In genomic region chr10:22058218-22059025, GRCm38 (mm10) we compare ENCODE assay signal across 8 mouse cellular contexts. TPM values are rescaled to one million over a fixed set of nuclear protein-coding genes. Genes with fewer than 3 reads are reported as not detected.
A peak's percentile ranks its signal among the peaks of the same experiment; 100 is the strongest.
DNase-seq lines count a peak whose midpoint lies in the region; ATAC-seq and TF ChIP-seq lines count a peak whose summit lies in the region.

No protein-coding gene starts in this region.

- H3K9me3 ChIP-seq in forebrain, embryonic 14.5 days (replicated peaks; ENCODE audit: control insufficient read depth, low read length): no peaks in the 10 kb centered on the region
- no peaks in the 10 kb centered on the region for H3K9me3 ChIP-seq in liver, embryonic 15.5 days (replicated peaks)
- no peaks in the 10 kb centered on the region for H3K9me3 ChIP-seq in neural tube, embryonic 12.5 days

- no peak overlapping the region for H3K27ac ChIP-seq in forebrain, embryonic 14.5 days (ENCODE audit: low read depth, low read length)
- no peak overlapping the region for H3K27ac ChIP-seq in liver, embryonic 15.5 days (replicated peaks)
- H3K27ac ChIP-seq in neural tube, embryonic 12.5 days: no peak overlapping the region
- H3K27ac ChIP-seq in testis, adult 2 months (ENCODE audit: control insufficient read depth, insufficient read depth, low read depth, low read length): peak overlapping the region; percentile 22

- H3K36me3 ChIP-seq in forebrain, embryonic 14.5 days (ENCODE audit: control insufficient read depth, insufficient read depth, low read length): no peaks in the 10 kb centered on the region
- H3K36me3 ChIP-seq in liver, embryonic 15.5 days (replicated peaks): no peaks in the 10 kb centered on the region
- no peaks in the 10 kb centered on the region for H3K36me3 ChIP-seq in neural tube, embryonic 12.5 days
- no peaks in the 10 kb centered on the region for H3K36me3 ChIP-seq in testis, adult 2 months (ENCODE audit: control insufficient read depth, insufficient read depth, low read length)

- peak; percentile 81 to 90 for DNase-seq in CD8-positive naive resting alpha-beta T cell, adult 2 months (ENCODE audit: low read depth in 2 of 2, low spot score in 2 of 2)
- DNase-seq in cerebellum, adult 11-12 months: peak; percentile 96
- peak; percentile 95 for DNase-seq in forebrain, embryonic 14.5 days (ENCODE audit: low spot score)
- peak; percentile 83 to 87 for DNase-seq in heart, postnatal 10 days
- DNase-seq in kidney, postnatal 4 days: peak; percentile 96 to 97

- intact Hi-C loops in heart, postnatal 10 days (cut with DNase I): no loop called here

- TF ChIP-seq POLR2A in testis, adult 2 months (IDR thresholded peaks at IDR 0.05; ENCODE audit: control insufficient read depth, low read depth, low read length): peak; percentile 38

- peak; percentile 99 for ATAC-seq in forebrain, embryonic 14.5 days
- peak; percentile 89 for ATAC-seq in liver, embryonic 15.5 days (ENCODE audit: insufficient read depth)
- peak; percentile 99 for ATAC-seq in neural tube, embryonic 12.5 days (ENCODE audit: low FRiP score, low read depth)

- WGBS in forebrain, embryonic 14.5 days: 14% methylated on average over 41 of the region's 41 CpGs
- WGBS in liver, embryonic 15.5 days (ENCODE audit: insufficient replicate concordance): 12% methylated on average over 41 of the region's 41 CpGs
- 10% methylated on average over 41 of the region's 41 CpGs for whole genome bisulfite sequencing in neural tube, embryonic 12.5 days

- H3K27me3 ChIP-seq in forebrain, embryonic 14.5 days (replicated peaks; ENCODE audit: control insufficient read depth, insufficient read depth, low read length): no peaks in the 10 kb centered on the region
- no peaks in the 10 kb centered on the region for H3K27me3 ChIP-seq in liver, embryonic 15.5 days
- no peaks in the 10 kb centered on the region for H3K27me3 ChIP-seq in neural tube, embryonic 12.5 days (replicated peaks)
- H3K27me3 ChIP-seq in testis, adult 2 months (ENCODE audit: control insufficient read depth, insufficient read depth, low read length): no peaks in the 10 kb centered on the region

- H3K4me3 ChIP-seq in forebrain, embryonic 14.5 days (ENCODE audit: low read depth, low read length): peak overlapping the region; percentile 46
- peak overlapping the region; percentile 46 for H3K4me3 ChIP-seq in liver, embryonic 15.5 days (replicated peaks)
- H3K4me3 ChIP-seq in neural tube, embryonic 12.5 days: peak overlapping the region; percentile 50
- peak overlapping the region; percentile 87 for H3K4me3 ChIP-seq in testis, adult 2 months (ENCODE audit: control insufficient read depth, low read depth, low read length)

- peak overlapping the region; percentile 62 for H3K9ac ChIP-seq in forebrain, embryonic 14.5 days (ENCODE audit: low read length)
- peak overlapping the region; percentile 9; the same call in 1 of the 2 replicates for H3K9ac ChIP-seq in liver, embryonic 15.5 days
- peak overlapping the region; percentile 49; the same call in 1 of the 2 replicates for H3K9ac ChIP-seq in neural tube, embryonic 12.5 days

- H3K4me1 ChIP-seq in forebrain, embryonic 14.5 days (ENCODE audit: control insufficient read depth, insufficient read depth, low read length): no peaks in the 10 kb centered on the region
- H3K4me1 ChIP-seq in liver, embryonic 15.5 days (replicated peaks): peaks cover 8% of the 10 kb centered on the region; the same call in 1 of the 2 replicates
- peaks cover 4% of the 10 kb centered on the region; the same call in 1 of the 2 replicates for H3K4me1 ChIP-seq in neural tube, embryonic 12.5 days
- H3K4me1 ChIP-seq in testis, adult 2 months (ENCODE audit: control insufficient read depth, insufficient read depth, low read length): peaks cover 12% of the 10 kb centered on the region

- peak overlapping the region; percentile 73 for H3K4me2 ChIP-seq in forebrain, embryonic 14.5 days (ENCODE audit: low read length)
- peak overlapping the region; percentile 66 for H3K4me2 ChIP-seq in liver, embryonic 15.5 days
- H3K4me2 ChIP-seq in neural tube, embryonic 12.5 days (replicated peaks): peak overlapping the region; percentile 79

- TF ChIP-seq CTCF in testis, adult 2 months (IDR thresholded peaks at IDR 0.05; ENCODE audit: control insufficient read depth, insufficient read depth, insufficient replicate concordance, low read depth, low read length): no peak

RNA-seq across cellular contexts. Expression of gene 4930444G20Rik, which starts 9.5 kb away (rescaled TPM):
- not detected in 2 replicates for polyA plus RNA-seq in forebrain, embryonic 14.5 days (2014; fragmentation: Nextera tagmentation; extraction: Ambion mirVana)
- total RNA-seq in heart, postnatal 10 days (2021): not detected
- not detected in 2 replicates for polyA plus RNA-seq in liver, embryonic 15.5 days (2015; fragmentation: Nextera tagmentation; extraction: Ambion mirVana)
- polyA plus RNA-seq in neural tube, embryonic 12.5 days (2016; fragmentation: Nextera tagmentation; extraction: Ambion mirVana): not detected in 2 replicates
- polyA plus RNA-seq in testis, adult 2 months (2012; rRNA removed): 12.5 and 13.6 TPM in 2 replicates

Comparison
In these comparisons a context has a peak if more than half of its experiments do, and no peak if none do; other contexts are left out.
1. H3K9ac ChIP-seq: peak in every context shown above with its lines; median percentile 62 in forebrain, embryonic 14.5 days; 49 in neural tube, embryonic 12.5 days; 9 in liver, embryonic 15.5 days.
2. RNA of gene 4930444G20Rik, which starts 9.5 kb away (polyA plus RNA-seq): 12.5 to 13.6 TPM in testis, adult 2 months; not detected in forebrain, embryonic 14.5 days, not detected in liver, embryonic 15.5 days and not detected in neural tube, embryonic 12.5 days; every median in the first group is over 10 times any median in the second.
3. Peak in every context shown above with its lines, with median percentiles within 50 percentile points of each other: DNase-seq, ATAC-seq, H3K4me2 ChIP-seq and H3K4me3 ChIP-seq.